Comparison of ENCODE assay signal across 8 mouse cellular contexts in genomic region chr2:93647051-93647923, GRCm38 (mm10). TPM values are rescaled to one million over a fixed set of nuclear protein-coding genes. Genes with fewer than 3 reads are reported as not detected.
DNase-seq lines count a peak whose midpoint lies in the region; ATAC-seq and TF ChIP-seq lines count a peak whose summit lies in the region.

No protein-coding gene starts in this region.

- TF ChIP-seq CTCF in liver, adult 2 months (IDR thresholded peaks at IDR 0.05; ENCODE audit: low read depth, low read length) = no peak

- peaks cover 2% of the 10 kb centered on the region; the same call in 1 of the 2 replicates for H3K4me1 ChIP-seq in liver, adult 2 months (ENCODE audit: control insufficient read depth, insufficient read depth, low read length)
- H3K4me1 ChIP-seq in embryonic facial prominence, embryonic 12.5 days = peaks cover 41% of the 10 kb centered on the region
- H3K4me1 ChIP-seq in hindbrain, embryonic 15.5 days (replicated peaks) = peaks cover 20% of the 10 kb centered on the region

- no peaks in the 10 kb centered on the region for H3K9me3 ChIP-seq in embryonic facial prominence, embryonic 12.5 days
- no peaks in the 10 kb centered on the region for H3K9me3 ChIP-seq in hindbrain, embryonic 15.5 days

- H3K27ac ChIP-seq in liver, adult 2 months (replicated peaks; ENCODE audit: insufficient read depth, low read depth, low read length) = no peak overlapping the region
- H3K27ac ChIP-seq in embryonic facial prominence, embryonic 12.5 days = peak overlapping the region; percentile 78
- H3K27ac ChIP-seq in hindbrain, embryonic 15.5 days (replicated peaks) = no peak overlapping the region

- H3K79me2 ChIP-seq in liver, adult 2 months (ENCODE audit: control insufficient read depth, insufficient read depth, low read length) = no peaks in the 10 kb centered on the region

- DNase-seq in liver, adult 2 months (ENCODE audit: extremely low read depth, low read depth, low spot score) = no peak
- no peak for DNase-seq in liver
- peak; percentile 21 to 33 for DNase-seq in lung, postnatal 4 days
- DNase-seq in urinary bladder, postnatal 10 days (ENCODE audit: low spot score) = no peak
- DNase-seq in gastrocnemius, adult 8-10 months (ENCODE audit: low spot score in 2 of 2) = no peak
- no peak for DNase-seq in gastrocnemius, postnatal 4 days (ENCODE audit: low spot score in 2 of 2)

- TF ChIP-seq POLR2A in liver, adult 2 months (IDR thresholded peaks at IDR 0.05; ENCODE audit: extremely low read depth, insufficient read depth, low read length) = no peak

- peaks cover 26% of the 10 kb centered on the region for H3K27me3 ChIP-seq in liver, adult 2 months (ENCODE audit: control insufficient read depth, insufficient read depth, low read length)
- H3K27me3 ChIP-seq in embryonic facial prominence, embryonic 12.5 days = peaks cover 42% of the 10 kb centered on the region
- peaks cover 72% of the 10 kb centered on the region for H3K27me3 ChIP-seq in hindbrain, embryonic 15.5 days

- no peaks in the 10 kb centered on the region for H3K36me3 ChIP-seq in liver, adult 2 months (ENCODE audit: control insufficient read depth, insufficient read depth, low read length)
- H3K36me3 ChIP-seq in embryonic facial prominence, embryonic 12.5 days = peaks cover 11% of the 10 kb centered on the region
- H3K36me3 ChIP-seq in hindbrain, embryonic 15.5 days = no peaks in the 10 kb centered on the region

- ATAC-seq in embryonic facial prominence, embryonic 12.5 days (ENCODE audit: insufficient number of reproducible peaks, insufficient read depth, low FRiP score, low TSS enrichment) = no peak
- no peak for ATAC-seq in hindbrain, embryonic 15.5 days (ENCODE audit: low FRiP score, low read depth)

- H3K9ac ChIP-seq in liver, adult 2 months (ENCODE audit: low read depth, low read length) = no peak overlapping the region
- peak overlapping the region; percentile 99 for H3K9ac ChIP-seq in embryonic facial prominence, embryonic 12.5 days
- no peak overlapping the region for H3K9ac ChIP-seq in hindbrain, embryonic 15.5 days

- 4% methylated on average over 44 of the region's 44 CpGs for WGBS in liver, adult 2 months
- WGBS in embryonic facial prominence, embryonic 12.5 days = 1% methylated on average over 44 of the region's 44 CpGs
- 2% methylated on average over 44 of the region's 44 CpGs for WGBS in hindbrain, embryonic 15.5 days

- H3K4me3 ChIP-seq in liver, adult 2 months (ENCODE audit: insufficient read depth, low read depth, low read length) = peak overlapping the region; percentile 25; the same call in 1 of the 2 replicates
- H3K4me3 ChIP-seq in embryonic facial prominence, embryonic 12.5 days = peak overlapping the region; percentile 70
- no peak overlapping the region for H3K4me3 ChIP-seq in hindbrain, embryonic 15.5 days

- H3K4me2 ChIP-seq in embryonic facial prominence, embryonic 12.5 days (replicated peaks) = peak overlapping the region; percentile 67
- H3K4me2 ChIP-seq in hindbrain, embryonic 15.5 days = peak overlapping the region; percentile 10; the same call in 1 of the 2 replicates

RNA-seq across cellular contexts. Expression of gene Alx4, which starts 5.1 kb away (rescaled TPM):
- not detected in 2 replicates for total RNA-seq in liver, adult 2 months (2014; rRNA removed)
- polyA plus RNA-seq in liver, adult 2 months (2012; rRNA removed) = not detected in 2 replicates
- 24.3 and 27.8 TPM in 2 replicates for polyA plus RNA-seq in embryonic facial prominence, embryonic 12.5 days (2016; fragmentation: Nextera tagmentation; extraction: Ambion mirVana)
- polyA plus RNA-seq in hindbrain, embryonic 15.5 days (2015; fragmentation: Nextera tagmentation; extraction: Ambion mirVana) = 0.45 and 0.71 TPM in 2 replicates
- total RNA-seq in gastrocnemius, adult 8-10 months (2022) = under 1 TPM; 0.11 to 0.27 (median 0.18) TPM
- total RNA-seq in gastrocnemius, postnatal 4 days (2021) = under 1 TPM; 0.73 to 0.93 TPM

Comparison
In these comparisons a context has a peak if more than half of its experiments do, and no peak if none do; other contexts are left out.
1. DNase-seq: peak in lung, postnatal 4 days (2 of 2); none in liver, adult 2 months (single experiment), liver (single experiment), urinary bladder, postnatal 10 days (single experiment), gastrocnemius, adult 8-10 months (0 of 2) and gastrocnemius, postnatal 4 days (0 of 2).